Mouse (Mus musculus): ENCODE results near the gene Relch.
A peak's percentile ranks its signal among the peaks of the same experiment; 100 is the strongest.
"Not testable (repeated sequence)": the region's sequence is repeated elsewhere in the genome, so short reads cannot be mapped to it uniquely, and the experiment has no call there.

Gene Relch

DNA sequence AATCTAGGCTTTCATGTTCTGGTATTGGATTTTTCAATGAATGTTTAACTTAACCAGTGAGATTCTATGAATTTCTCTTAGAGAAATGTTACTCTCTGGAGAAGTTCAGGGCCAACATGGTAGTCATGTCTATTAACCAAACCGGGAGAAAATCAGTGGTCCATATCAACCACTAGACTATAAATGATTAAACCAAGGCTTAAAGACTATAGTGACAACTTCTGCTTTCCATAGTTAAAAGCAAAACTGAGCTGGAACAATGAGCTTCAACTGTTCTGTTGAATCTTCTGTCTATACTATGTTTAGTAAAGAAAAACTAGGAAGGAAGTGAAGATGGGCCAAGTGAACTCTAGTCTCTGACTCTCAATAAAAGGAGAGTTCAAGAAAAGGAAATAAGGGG, 82.8 kb downstream of the Relch start:
- DNase-seq (ENCODE audit: low spot score): no peak

DNA sequence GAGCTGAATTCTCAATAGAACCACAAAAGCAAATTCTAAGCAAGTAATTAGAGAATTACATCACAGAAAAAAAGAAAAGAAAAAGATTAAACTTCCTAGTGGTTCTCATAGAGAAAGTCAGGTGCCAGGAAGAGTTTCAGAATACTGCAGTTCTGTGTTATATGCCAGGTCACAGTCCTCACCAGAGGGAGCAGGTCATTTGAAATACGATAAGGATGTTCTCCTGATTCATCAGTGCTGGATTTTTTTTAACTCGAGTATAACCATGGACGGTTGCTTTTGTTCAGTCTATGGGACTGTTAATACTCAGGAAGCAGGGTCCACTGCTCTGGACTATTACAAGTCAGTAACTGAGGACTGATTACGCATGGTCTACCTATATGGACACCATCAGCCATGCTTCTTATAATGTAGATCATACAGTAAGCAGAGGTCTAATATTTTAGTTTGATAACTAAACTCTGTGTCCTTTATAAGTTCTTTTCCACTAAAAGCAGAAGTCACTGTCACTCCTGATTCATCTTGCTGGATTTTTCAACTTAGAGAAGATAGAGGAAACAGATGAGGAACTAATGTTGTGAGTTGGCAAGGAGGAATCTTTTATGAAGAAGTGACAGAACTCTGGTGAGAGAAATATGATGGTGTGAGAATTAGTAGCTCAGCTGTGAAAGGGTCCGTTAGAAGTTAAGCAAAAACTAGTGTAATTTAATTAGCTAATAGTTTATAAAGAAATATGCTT, 83.4 kb downstream of the Relch start:
- no peak for DNase-seq (ENCODE audit: low spot score)

DNA sequence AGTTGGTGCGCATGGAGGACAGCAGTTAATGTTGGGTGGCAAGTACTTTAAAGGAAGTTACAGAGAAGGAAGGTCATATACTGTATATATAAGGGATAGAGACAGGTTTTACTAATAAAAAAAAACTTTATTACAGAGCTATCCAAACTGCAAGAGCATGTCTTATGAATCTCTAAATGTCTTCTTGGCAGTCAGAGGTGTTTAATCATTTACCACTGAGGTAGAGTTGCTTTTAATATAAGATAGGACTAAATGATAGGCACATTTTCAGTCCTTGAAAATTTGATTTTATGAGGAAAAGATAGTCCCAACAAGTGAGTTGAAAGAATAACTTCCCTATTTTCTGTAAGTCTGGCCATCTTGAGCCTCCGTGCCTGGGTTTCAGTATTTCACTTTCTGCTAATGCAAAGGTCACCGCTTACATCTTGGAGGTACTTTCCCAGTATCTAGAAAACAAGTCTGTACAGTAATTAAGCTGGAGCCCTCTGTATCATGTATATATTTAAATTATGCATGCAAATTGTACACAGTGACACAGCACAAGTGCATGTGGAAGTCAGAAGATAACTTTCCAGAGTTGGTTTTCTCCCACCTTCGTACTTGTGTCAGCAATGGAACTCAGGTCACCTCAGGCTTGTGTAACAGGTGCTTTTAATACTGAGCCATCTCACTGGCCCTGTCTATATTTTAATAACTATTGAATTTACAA, 84.6 kb downstream of the Relch start:
- no peak for DNase-seq (ENCODE audit: low spot score)

GRCm38 (mm10) chr1:105752196-105752595, 88.5 kb downstream of the Relch start:
- no peak for DNase-seq (ENCODE audit: low spot score)

- DNase-seq (ENCODE audit: low spot score): no peak
Measured at GRCm38 (mm10) chr1:105752944-105753343, 89.3 kb downstream of the Relch start.

DNA sequence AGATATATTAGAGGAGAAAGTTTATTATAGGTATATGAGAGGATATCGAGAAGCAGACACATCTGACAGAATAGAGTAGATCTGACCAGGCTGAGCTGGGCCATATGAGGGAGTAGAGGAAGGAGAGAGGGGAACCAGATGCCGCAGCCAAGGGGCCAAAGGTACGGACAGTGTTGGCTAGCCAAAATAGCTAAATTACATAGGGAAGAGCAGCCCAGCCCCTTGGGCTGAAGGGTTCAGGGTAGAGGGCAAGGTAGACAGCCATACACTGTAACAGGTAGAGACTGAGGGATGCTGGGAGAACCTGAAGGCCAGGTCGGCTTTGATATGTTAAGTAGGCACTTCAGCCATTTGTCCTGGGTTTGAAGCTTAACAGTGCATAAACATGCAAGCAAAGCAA, 95.1 kb downstream of the Relch start:
- DNase-seq (ENCODE audit: low spot score): no peak

DNA sequence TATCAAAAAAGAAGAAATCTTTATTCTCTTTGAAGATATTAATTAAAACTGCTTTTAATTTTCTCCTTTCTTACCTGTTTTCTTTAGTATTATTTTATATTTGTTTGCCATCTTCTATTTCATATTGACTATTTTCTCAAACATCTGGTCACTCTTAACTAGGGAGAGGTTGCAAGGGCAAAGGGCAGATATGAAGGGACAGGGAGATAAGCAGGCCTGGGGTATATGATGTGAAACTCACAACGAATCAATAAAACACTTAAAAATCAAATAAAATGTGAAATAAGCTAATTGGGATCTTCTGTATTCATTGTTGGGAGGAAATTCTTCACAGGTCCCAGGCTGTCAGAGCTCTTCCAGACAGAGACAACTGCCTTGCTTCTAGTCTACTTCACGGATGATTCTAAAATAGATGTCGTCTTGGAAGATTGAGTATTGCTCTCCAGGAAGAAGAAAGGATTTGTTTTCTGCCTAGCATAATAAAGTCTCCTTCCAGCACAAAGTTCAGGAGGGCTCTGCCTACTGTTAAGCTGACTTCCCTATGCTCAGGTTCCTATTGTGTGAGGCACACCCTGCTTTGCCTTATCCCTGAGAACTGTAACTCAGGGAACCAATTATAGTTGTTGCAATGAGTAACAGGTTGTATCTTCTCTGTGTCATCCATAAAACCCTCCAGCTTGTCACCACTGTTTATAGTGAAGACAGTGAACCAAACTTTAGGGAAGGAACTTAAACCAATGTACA, 95.9 kb downstream of the Relch start:
- DNase-seq (ENCODE audit: low spot score): no peak

DNA sequence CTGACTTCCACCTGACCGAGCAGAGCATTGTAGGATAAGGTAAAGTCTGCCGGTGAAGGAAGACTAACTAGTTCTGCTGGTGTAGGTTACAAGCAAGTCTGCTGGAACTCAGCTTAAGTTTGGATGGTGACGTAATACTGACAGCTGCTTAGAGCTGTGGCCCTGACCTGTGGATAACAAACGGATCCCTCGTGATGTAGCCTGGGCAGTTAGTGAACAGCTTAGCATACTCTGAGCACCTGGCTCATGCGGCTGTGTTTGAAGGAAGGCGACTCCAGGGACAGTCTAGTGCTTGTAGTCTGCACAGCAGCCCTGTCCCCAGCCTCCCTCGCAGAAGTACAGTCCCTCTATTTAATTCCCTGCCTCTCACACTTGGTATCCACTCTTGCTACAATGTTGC, 101.9 kb downstream of the Relch start:
- no peak for DNase-seq (ENCODE audit: low spot score)

GRCm38 (mm10) chr1:105766099-105766498, 102.4 kb downstream of the Relch start:
- not testable (repeated sequence) for DNase-seq (ENCODE audit: low spot score)

GRCm38 (mm10) chr1:105768397-105768796, 104.7 kb downstream of the Relch start:
- no peak for DNase-seq (ENCODE audit: low spot score)

DNA sequence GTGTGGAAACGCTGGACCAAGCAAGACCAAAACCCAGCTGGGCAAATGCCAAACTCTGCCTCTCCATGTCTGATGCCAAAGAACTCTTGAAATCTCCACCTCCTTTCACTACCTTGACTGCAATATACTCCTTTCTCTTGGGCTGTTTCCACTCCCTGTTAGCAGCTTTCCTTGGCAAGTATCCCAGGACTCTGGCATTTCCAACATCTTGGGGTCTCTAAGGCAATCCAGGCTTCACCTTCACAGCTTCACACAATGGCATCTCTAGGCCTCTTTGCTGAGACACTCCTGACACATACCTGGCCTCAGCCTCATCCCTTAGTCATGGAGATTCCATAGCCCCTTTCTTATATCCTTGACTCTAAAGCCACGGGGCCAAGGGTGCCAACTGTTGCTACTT, 107.0 kb downstream of the Relch start:
- DNase-seq (ENCODE audit: low spot score): no peak

DNA sequence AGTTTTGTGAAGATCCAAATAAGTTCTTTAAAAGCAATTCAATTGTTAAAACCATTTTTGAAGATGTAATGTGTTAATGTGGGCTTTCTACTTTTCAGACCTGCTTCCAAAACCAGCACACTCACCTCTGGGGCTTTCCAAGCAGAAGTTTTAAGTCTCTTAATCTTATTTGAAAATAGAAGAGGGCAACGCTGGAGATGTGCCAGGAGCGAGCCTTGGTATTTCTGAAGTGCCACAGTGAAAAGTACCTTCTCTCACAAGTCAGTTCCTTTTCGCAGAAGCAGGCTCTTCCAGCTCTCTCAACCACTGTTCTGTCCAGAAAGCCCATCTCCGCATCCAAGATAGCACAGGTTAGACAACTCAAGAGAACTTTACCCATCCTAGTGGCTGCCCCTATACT, 112.8 kb downstream of the Relch start:
- no peak for DNase-seq (ENCODE audit: low spot score)

GRCm38 (mm10) chr1:105780079-105780456, 116.4 kb downstream of the Relch start:
- no peak for DNase-seq (ENCODE audit: low spot score)

DNA sequence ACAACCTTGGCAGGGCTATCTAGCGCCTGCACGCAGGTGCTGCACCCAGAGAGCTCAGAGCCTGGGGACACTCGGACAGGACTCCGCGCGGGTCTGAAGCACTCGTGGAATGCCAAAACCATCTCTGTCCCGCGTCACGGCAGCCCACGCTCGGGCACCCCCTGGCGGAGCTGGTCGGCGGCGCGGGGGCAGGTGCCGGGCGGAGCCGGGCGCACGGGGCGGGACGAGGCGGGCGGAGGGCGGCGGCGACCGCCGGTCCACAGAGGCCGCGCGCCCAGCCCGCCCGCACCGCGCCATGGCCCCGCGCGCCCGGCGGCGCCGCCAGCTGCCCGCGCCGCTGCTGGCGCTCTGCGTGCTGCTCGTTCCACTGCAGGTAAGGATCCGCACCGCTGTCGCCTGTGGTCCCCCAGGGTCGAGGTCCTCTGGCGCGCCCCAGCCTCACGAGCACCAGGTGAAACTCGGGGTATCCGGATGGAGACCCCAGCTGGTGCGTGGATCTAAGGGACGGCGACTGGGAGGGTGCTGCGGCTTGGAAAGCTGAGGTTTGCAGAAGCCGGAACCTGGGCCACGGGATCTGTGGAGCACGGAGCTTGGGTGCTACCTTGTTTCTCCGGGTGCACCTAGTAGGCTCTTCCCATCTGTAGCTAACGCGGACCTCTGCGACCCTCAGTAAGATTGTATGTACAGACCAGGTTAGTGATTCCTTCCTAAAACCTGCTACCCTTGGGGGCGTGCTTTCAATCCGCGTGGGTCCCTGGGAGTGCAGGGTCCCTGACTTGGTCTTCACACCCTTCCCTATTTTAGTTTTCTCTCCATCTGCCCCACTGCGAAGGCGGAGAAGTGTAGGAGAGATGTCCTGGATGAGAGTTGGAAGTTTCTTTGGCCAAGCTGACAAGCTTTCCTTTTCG, 117.0 kb downstream of the Relch start, which contains the start of gene Tnfrsf11a:
TSS of gene Tnfrsf11a (plus strand) at position 262 of the 908 bp plus-strand sequence.
- peak; percentile 79 for DNase-seq (ENCODE audit: low spot score)

- DNase-seq (ENCODE audit: low spot score): no peak
Measured at GRCm38 (mm10) chr1:105781391-105782146, 117.9 kb downstream of the Relch start.

DNA sequence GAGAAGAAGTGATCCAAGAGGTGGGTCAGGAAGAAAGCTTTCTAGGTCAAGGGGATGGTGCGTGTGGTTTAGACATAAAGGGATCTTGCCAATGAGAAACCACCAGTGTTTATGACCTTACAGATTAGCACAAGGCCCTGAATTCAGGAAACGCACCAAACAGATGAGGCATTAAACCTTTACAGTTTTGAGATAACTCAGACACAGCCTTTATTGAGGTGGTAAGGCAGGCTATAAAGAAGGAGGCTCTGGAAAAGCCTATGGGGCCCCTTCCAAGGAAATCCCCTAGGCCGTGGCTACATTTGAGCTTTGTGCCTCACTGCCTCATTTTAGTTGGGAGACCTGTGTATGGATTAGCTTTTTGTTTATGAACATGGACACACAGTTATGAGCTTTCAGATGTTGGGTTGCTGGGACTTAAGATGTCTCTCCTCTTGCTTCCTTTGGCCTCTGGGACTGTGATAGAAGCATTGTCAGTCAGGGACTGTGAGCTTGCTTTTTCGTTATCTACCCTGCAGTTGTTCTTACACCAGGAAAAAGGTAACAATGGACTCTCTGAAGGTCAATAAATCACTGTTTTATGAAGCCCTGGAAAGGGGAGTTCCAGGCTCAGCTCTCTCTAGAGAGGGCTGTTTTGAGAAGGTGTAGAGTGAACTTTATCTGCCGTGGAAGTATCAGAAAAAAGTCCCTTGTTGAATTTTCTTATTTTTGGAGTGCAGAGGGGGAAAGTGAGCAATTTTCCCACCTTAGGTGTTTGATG, 120.8 kb downstream of the Relch start:
- DNase-seq (ENCODE audit: low spot score): no peak

GRCm38 (mm10) chr1:105785146-105785545, 121.5 kb downstream of the Relch start:
- no peak for DNase-seq (ENCODE audit: low spot score)

- no peak for DNase-seq (ENCODE audit: low spot score)
Measured at GRCm38 (mm10) chr1:105786731-105787357, 123.2 kb downstream of the Relch start.

GRCm38 (mm10) chr1:105790103-105790502, 126.4 kb downstream of the Relch start:
- no peak for DNase-seq (ENCODE audit: low spot score)

- DNase-seq (ENCODE audit: low spot score): no peak
Measured at GRCm38 (mm10) chr1:105794670-105795069, 131.0 kb downstream of the Relch start.

Data from testis, postnatal 10 days (tissue).